Mouse (Mus musculus) thymus, postnatal 36 days (tissue): ENCODE results near the gene Lrrc36.

ENCODE experiments used
- DNase-seq, 2 experiments: peaks; one replicate each; pipeline ENCODE4 v3.0.0; 2022; ENCODE audit warnings: mixed read lengths in 2 of 2

The Lrrc36 gene

DNA sequence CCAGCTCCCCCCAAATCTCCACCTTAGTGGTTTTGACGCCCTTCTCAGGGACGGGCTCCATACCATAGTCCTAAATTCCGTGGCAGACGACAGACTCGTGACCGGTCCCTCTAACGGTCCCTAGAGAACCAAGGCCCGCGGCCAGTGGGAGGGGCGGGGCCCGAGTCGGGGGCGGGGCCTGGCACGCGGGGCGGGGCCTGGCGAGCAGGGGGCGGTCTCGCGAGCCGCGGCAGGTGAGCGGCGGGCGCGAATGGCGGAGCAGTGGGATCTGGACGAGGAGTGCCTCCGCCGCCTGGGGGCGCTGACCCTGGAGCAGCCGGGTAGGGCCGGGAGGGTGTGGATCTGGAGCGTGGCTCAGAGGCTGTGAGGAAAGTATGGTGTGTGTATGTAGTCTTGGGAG lies at the start of gene Lrrc36, which contains the start of gene Kctd19:
Gene Lrrc36, plus strand, starts transcription at position 181 of the 400 bp plus-strand sequence.
Gene Kctd19, minus strand, starts transcription at position 112 of the 400 bp plus-strand sequence.
- DNase-seq = peak; percentile 30 to 54

DNA sequence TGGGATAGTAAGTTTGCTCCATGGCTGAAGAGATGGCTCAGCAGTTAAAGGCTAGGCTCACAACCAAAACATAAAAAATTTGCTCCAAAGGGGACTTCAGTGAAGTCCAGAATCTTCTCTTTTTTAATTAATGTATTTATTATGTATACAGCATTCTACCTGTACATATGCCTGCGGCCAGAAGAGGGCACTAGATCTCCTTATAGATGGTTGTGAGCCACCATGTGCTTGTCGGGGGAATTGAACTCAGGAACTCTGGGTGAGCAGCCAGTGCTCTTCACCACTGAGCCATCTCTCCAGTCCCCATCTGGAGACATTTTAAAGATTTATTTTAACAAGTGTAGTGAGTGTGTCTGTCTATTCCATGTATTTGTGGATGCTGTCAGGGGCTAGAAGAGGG lies 46.3 kb upstream of the Lrrc36 start:
- DNase-seq = no peak

- DNase-seq = no peak
Measured at GRCm38 (mm10) chr8:105372473-105372872, 40.9 kb upstream of the Lrrc36 start.

- no peak for DNase-seq
Measured at GRCm38 (mm10) chr8:105373032-105373431, 40.3 kb upstream of the Lrrc36 start, which contains the start of gene Plekhg4. Plekhg4 (plus strand) TSS chr8:105373274.

- no peak for DNase-seq
Measured at GRCm38 (mm10) chr8:105374513-105374966, 38.8 kb upstream of the Lrrc36 start.

DNA sequence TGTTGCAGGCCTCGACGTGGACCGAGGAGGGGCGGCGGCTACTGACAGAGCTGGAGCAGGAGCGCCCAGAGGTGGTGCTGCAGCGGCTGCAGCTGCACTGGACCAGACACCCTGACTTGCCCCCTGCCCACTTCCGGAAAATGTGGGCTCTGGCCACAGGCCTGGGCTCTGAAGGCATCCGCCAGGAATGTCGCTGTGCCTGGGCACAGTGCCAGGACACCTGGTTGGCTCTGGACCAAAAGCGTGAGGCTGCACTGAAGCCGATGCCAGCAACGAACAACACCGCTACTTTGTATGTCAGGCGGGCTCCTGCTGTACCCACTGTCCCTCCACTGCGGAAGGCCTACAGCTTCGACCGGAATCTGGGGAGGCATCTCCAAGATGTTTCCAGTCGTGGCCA lies 34.7 kb upstream of the Lrrc36 start:
- no peak for DNase-seq

- DNase-seq = no peak
Measured at GRCm38 (mm10) chr8:105380308-105380707, 33.1 kb upstream of the Lrrc36 start.

DNA sequence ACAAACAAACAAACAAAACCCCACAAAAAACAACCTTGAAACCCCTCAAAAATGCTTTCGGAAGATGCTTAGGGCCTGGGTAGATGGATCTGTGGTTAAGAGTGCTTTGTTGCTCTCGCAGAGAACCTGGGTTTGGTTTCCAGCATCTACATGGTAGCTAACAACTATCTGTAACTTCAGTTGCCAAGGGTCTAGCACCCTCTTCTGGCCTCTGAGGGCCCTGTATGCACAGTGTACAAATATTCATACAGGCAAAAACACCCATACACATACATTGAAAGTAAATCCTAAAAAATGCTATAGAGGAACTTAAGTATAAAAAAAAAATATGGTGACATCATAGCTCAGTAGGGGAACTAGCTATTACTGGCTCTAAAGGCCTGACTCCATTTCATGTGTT lies 29.3 kb upstream of the Lrrc36 start:
- DNase-seq = no peak

- no peak for DNase-seq
Measured at GRCm38 (mm10) chr8:105387151-105387550, 26.2 kb upstream of the Lrrc36 start.

DNA sequence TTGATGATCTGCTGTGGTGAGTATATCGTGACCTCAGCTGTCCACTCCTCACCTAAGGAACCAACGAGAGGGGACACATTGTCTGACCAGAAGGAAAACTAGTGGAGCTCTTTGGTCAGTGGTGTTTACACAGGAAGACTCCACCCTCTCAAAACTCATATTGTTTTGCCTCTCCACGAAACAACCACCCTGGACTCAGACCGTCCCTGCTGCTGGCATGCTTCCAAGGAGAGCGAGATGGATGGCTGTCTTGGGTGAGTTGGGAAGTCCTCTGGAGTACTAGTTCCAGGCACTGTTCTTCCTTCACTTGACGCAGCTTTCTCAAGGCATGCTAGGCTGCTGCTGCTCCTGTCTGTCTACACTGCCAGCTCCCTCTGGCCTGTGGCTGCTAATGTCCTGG lies 24.3 kb upstream of the Lrrc36 start:
- DNase-seq = no peak

- no peak for DNase-seq
Measured at GRCm38 (mm10) chr8:105393089-105393787, 20.1 kb upstream of the Lrrc36 start.

- DNase-seq = no peak
Measured at GRCm38 (mm10) chr8:105393915-105394314, 19.5 kb upstream of the Lrrc36 start.

DNA sequence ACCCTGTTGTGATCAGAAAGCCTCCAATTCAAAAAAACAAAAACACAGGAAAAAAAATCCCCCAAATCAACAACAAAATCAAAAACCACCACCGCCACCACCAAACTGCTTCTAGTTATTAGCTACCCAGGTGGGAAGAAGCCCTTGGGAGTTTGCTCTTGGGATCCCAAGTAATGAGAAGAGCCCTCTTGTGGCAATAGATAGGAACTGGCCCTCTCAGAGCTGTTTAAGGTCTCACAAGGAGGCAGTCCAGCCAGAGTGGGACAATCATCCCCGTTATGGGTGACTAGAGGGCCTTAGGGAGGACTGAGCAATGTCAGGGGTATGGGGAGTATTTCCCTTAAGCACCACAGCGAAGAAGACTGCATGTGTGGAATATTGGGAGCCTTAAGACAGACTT lies 15.6 kb upstream of the Lrrc36 start:
- peak in 1 of 2 experiments; percentile 19 for DNase-seq

DNA sequence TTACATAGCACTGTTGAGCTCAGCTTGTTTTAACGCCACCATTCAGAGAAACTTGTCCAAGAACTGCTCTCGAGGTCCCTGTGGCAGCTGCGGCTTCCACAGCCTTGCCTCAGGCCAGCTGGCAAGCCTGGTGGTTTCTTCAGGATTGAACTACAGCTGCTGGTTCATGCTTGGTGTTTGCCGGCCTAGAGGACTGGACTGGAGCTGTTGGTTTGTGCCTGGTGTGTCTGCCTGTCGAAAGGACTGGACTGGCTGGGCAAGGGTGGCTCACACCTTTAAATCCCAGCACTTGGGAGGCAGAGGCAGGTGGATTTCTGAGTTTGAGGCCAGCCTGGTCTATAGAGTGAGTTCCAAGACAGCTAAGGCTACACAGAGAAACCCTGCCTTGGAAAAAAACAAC lies 13.4 kb upstream of the Lrrc36 start:
- no peak for DNase-seq

DNA sequence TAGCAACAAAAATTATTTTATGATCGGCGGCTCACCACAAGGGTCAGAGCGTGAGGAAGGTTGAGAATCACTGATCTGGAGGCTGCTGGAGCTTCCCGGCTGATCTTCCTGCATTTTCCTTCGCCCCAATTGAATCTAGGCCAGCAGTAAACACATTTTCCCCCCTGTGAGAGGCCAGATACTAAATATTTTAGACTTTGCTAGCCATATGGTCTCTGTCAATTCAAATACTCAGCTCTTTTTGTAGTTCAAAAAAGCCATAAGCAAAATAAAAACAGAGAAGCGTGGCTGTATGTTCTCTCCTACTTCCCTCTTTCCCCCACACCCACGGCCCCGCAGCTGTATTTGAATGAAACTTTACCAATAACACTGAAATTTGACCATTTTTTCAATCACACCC lies 9.9 kb upstream of the Lrrc36 start:
- DNase-seq = no peak

DNA sequence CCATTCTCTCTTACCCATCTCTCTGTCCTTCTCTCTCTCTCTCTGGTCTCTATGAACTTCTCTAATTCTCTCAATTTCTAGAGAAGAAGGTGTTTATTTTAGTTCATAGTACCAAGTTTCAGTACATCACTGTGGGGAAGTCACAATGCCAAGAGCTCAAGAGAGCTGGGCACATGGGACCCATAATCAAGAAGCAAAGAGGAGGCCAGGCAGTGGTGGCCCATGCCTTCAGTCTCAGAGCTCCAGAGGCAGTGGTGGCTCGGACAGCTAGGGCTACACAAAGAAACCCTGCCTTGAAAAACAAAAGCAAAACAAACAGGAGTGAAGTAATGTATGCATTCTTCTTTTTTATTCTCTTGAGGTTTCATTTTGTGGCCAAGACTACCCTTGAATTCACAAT lies 8.9 kb upstream of the Lrrc36 start:
- DNase-seq = no peak

DNA sequence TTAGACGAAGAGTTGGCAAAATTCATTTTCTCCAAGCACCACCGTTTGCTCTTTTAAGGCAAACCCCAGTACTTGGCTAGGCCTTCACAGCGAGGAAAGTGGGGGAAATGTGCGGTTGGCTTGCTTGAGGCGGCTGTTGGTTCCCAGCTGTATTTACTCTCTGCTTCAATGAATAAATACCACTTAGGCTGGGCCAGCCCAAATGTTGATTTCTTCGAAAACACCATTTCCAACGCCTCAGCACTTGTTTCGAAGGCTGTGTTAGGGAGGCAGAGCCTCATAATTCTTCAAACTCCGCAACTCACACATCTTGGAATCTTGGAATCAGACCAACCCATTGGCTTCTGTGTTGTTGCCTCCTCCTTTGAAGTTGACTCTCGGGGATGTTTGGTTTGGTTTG lies 7.0 kb upstream of the Lrrc36 start:
- DNase-seq = no peak

- no peak for DNase-seq
Measured at GRCm38 (mm10) chr8:105408331-105408730, 5.0 kb upstream of the Lrrc36 start.

DNA sequence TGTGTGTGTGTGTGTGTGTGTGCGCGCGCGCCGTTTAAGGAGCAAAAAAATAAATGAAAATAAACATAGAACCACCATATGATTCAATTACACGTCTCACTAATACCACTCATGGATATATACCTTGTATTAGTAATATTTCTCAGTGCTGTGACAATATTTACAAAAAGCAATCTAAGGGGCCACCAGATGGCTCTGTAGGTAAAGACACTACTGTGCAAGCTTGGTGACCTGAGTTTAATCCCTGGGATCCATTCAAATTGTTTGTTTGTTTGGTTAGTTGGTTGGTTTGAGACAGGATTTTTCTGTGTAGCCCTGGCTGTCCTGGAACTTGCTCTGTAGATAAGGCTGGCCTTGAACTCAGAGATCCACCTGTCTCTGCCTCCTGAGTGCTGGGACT lies 3.4 kb upstream of the Lrrc36 start:
- no peak for DNase-seq

DNA sequence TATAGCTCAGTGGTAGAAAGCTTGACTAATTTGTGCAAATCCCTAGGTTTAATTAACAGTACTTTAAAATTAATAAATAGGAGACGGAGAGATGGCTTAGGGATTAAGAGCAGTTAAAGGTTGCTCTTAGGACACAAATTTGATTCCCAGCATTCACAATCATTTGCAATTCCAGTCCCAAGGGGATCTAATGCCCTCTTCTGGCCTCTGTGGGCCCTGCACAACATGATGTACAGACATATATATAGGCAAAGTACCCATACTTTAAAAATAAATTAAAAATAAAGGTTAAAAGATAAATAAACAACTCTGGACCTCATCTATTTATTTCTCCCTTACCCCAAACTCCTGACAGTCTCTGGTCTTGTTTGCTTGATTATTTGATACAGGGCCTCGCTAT lies 5.6 kb downstream of the Lrrc36 start:
- peak in 1 of 2 experiments; percentile 14 for DNase-seq

DNA sequence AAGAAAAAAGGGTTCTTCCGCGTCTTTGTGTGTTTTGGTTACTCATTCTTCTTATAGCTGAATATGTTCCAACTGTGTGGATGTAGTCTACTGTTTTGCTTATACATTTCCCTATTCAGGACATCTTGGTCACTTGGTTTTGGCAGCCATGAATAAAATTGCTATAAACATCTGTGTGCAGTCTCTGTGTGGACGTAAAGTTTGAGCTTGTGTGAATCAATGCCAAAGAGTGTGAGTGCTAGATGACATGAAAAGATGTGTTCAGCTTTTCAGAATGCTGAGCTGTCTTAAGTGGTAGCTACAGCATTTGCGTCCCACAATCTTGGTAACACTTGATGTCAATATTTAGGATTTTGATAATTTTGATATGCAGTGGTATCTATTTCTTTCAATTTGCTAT lies 6.4 kb downstream of the Lrrc36 start:
- DNase-seq = no peak

- no peak for DNase-seq
Measured at GRCm38 (mm10) chr8:105422006-105422405, 8.6 kb downstream of the Lrrc36 start.

DNA sequence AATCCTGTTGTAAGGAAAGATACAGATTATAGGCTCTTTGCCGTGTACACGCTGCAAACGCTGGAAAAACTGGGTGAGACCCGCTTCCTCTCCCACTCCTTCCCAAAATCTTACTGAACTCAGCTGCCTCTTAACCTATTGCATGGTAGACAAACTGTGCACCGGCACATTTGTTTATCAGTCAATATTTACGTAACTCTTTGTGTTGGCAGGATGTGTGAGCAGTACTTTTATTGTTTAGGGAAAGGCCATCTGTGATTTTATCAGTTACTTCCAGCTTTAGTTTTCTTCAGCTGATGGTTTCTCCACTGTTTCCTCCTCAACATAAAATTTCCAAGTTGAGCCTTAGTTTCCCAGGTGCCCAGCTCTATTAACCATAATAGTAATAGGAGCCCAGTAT lies 13.5 kb downstream of the Lrrc36 start:
- DNase-seq = no peak

GRCm38 (mm10) chr8:105431743-105432515 lies 18.6 kb downstream of the Lrrc36 start:
- DNase-seq = no peak
